ENCODE assay signal across 8 mouse cellular contexts in genomic region chr10:53519068-53519954, GRCm38 (mm10).
DNase-seq lines count a peak whose midpoint lies in the region; ATAC-seq lines count a peak whose summit lies in the region.

No protein-coding gene starts in this region.

- peak; percentile 74 for DNase-seq in skeletal muscle tissue, adult 2 months (ENCODE audit: low read depth, low spot score)
- DNase-seq in cerebellum, adult 9-11 months, result no peak
- DNase-seq in spleen, adult 12 weeks (ENCODE audit: low spot score), result no peak
- no peak for DNase-seq in B cell, adult 2 months

- peaks cover 17% of the 10 kb centered on the region for H3K4me1 ChIP-seq in midbrain, embryonic 13.5 days (replicated peaks)
- peaks cover 6% of the 10 kb centered on the region; the same call in 1 of the 2 replicates for H3K4me1 ChIP-seq in midbrain, embryonic 16.5 days (ENCODE audit: control insufficient read depth, insufficient read depth, low read length)
- peaks cover 14% of the 10 kb centered on the region; the same call in 1 of the 2 replicates for H3K4me1 ChIP-seq in intestine, embryonic 15.5 days (replicated peaks)

- H3K9ac ChIP-seq in midbrain, embryonic 13.5 days (replicated peaks), result no peak overlapping the region
- H3K9ac ChIP-seq in midbrain, embryonic 16.5 days (ENCODE audit: low read depth, low read length), result no peak overlapping the region
- no peak overlapping the region for H3K9ac ChIP-seq in intestine, embryonic 15.5 days

- ATAC-seq in midbrain, embryonic 13.5 days, result no peak
- ATAC-seq in midbrain, embryonic 16.5 days, result no peak
- ATAC-seq in granulocyte monocyte progenitor cell, adult 5-6 weeks (replicated peaks; ENCODE audit: poor library complexity, severe bottlenecking), result peak; percentile 85
- ATAC-seq in intestine, embryonic 15.5 days, result peak; percentile 53

- H3K27me3 ChIP-seq in midbrain, embryonic 13.5 days, result no peaks in the 10 kb centered on the region
- no peaks in the 10 kb centered on the region for H3K27me3 ChIP-seq in midbrain, embryonic 16.5 days (ENCODE audit: control insufficient read depth, insufficient read depth, low read depth, low read length)
- H3K27me3 ChIP-seq in intestine, embryonic 15.5 days (replicated peaks), result no peaks in the 10 kb centered on the region

- no peak overlapping the region for H3K4me2 ChIP-seq in midbrain, embryonic 13.5 days (replicated peaks)
- no peak overlapping the region for H3K4me2 ChIP-seq in midbrain, embryonic 16.5 days (ENCODE audit: low read length)
- H3K4me2 ChIP-seq in intestine, embryonic 15.5 days (replicated peaks), result no peak overlapping the region

- H3K27ac ChIP-seq in midbrain, embryonic 13.5 days, result peak overlapping the region; percentile 57; the same call in 1 of the 2 replicates
- H3K27ac ChIP-seq in midbrain, embryonic 16.5 days (ENCODE audit: low read length), result no peak overlapping the region
- H3K27ac ChIP-seq in intestine, embryonic 15.5 days, result peak overlapping the region; percentile 71

- 77% methylated on average over 14 of the region's 14 CpGs for WGBS in midbrain, embryonic 13.5 days
- 57% methylated on average over 14 of the region's 14 CpGs for WGBS in midbrain, embryonic 16.5 days
- WGBS in intestine, embryonic 15.5 days, result 40% methylated on average over 14 of the region's 14 CpGs

- H3K9me3 ChIP-seq in midbrain, embryonic 13.5 days, result no peaks in the 10 kb centered on the region
- no peaks in the 10 kb centered on the region for H3K9me3 ChIP-seq in midbrain, embryonic 16.5 days (replicated peaks; ENCODE audit: control insufficient read depth, low read length, poor library complexity, severe bottlenecking)
- H3K9me3 ChIP-seq in intestine, embryonic 15.5 days, result no peaks in the 10 kb centered on the region

- H3K36me3 ChIP-seq in midbrain, embryonic 13.5 days, result no peaks in the 10 kb centered on the region
- no peaks in the 10 kb centered on the region for H3K36me3 ChIP-seq in midbrain, embryonic 16.5 days (ENCODE audit: control insufficient read depth, insufficient read depth, low read length)
- no peaks in the 10 kb centered on the region for H3K36me3 ChIP-seq in intestine, embryonic 15.5 days

- H3K4me3 ChIP-seq in midbrain, embryonic 13.5 days (replicated peaks), result no peak overlapping the region
- H3K4me3 ChIP-seq in midbrain, embryonic 16.5 days (ENCODE audit: low read depth, low read length), result no peak overlapping the region
- no peak overlapping the region for H3K4me3 ChIP-seq in intestine, embryonic 15.5 days (replicated peaks)

Comparison
In these comparisons a context has a peak if more than half of its experiments do, and no peak if none do; other contexts are left out.
1. ATAC-seq: peak in granulocyte monocyte progenitor cell, adult 5-6 weeks (single experiment) and intestine, embryonic 15.5 days (single experiment); none in midbrain, embryonic 13.5 days (single experiment) and midbrain, embryonic 16.5 days (single experiment).